Mouse (Mus musculus) adipose tissue, adult 10 weeks (tissue): ENCODE data around the gene Greb1. TPM values are rescaled to one million over a fixed set of nuclear protein-coding genes. Genes with fewer than 3 reads are reported as not detected.

Experiments used
- polyA plus RNA-seq: library from polyadenylated mRNA; stranded (reverse); fragments of 350-450 nt; fragmentation: Illumina TruSeq; extraction: RNeasy Lipid Tissue Mini Kit (QIAGEN cat#74804); gene quantifications from one replicate; pipeline ENCODE4 v1.2.3, GENCODE M21; 2014; ENCODE audit warnings: low read depth, low replicate concordance

Greb1 gene
- 26.8 TPM for polyA plus RNA-seq

GRCm38 (mm10) chr12:16800259-16800958, at the start of gene Greb1:
TSS of gene Greb1 (minus strand) at chr12:16800886.

GRCm38 (mm10) chr12:16810525-16811431, 10.1 kb upstream of the Greb1 start, which contains the start of gene E2f6:
TSS of gene E2f6 (plus strand) at chr12:16810963.

GRCm38 (mm10) chr12:16653332-16654093, 147.2 kb downstream of the Greb1 start, which contains the start of gene Ntsr2:
TSS of gene Ntsr2 (plus strand) at chr12:16653382.

Other genes starting within 250 kb of the Greb1 start
- 68.0 TPM for gene Lpin1, start 189.9 kb downstream of the Greb1 start, polyA plus RNA-seq
- gene Ntsr2, start 147.5 kb downstream of the Greb1 start, polyA plus RNA-seq: 138 TPM
- gene E2f6, start 10.1 kb upstream of the Greb1 start, polyA plus RNA-seq: 19.4 TPM
- 30.9 TPM for gene Rock2, start 94.0 kb upstream of the Greb1 start, polyA plus RNA-seq
- 15.4 TPM for gene Pqlc3, start 199.5 kb upstream of the Greb1 start, polyA plus RNA-seq
- 4.0 TPM for gene 2410004P03Rik, start 210.8 kb upstream of the Greb1 start, polyA plus RNA-seq